Mouse (Mus musculus) urinary bladder, postnatal 4 days (tissue): ENCODE measurements around the gene Cdk14.
A peak's percentile ranks its signal among the peaks of the same experiment; 100 is the strongest.

Source experiments
- DNase-seq, 2 experiments: peaks; one replicate each; pipeline ENCODE4 v3.0.0; 2021 to 2022; ENCODE audit warnings: low spot score in 2 of 2

Cdk14 gene

DNA sequence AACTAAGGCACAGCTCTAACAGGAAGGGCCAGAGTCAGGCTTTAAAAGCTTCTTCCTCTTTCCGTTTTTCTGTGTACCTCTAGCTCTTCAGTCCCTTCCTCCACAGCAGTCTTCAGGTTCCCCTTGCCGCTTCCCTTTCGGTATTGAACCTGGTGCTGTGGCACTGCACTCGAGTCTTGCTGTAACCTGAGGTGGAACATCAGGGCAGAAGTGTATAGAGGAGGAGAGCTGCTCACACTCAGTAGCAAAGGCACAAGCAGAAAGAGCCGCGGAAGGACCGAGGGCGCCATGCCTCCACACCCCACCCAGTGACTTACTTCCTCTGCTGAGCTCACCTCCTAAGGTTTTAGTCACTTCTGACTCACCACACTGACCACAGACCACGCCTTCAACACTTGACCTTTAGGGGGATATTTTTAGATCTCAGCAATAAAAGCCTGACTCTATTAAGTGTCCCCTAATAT is at the start of gene Cdk14:
Gene Cdk14, minus strand, starts transcription at position 321 of the 464 bp plus-strand sequence.
- no peak for DNase-seq

DNA sequence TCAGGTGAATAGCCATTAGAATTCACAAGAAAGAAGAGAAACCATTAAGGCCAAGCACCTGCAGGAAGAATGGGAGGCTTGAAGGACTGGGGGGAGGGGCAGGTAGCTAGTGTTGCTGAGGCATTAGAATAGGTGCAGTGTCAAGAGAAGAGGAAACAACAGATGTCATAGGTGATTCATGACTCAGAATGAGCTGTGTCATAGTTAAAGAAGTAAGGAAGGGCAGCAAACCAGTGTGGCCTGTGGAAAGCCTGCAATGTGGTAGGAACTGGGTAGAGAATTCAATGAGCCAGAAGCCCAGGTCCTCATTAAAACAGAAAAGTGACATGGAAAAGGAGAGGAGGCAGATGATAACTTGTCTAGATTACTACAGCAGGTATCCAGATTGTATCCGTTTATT is 45.1 kb upstream of the Cdk14 start:
- no peak for DNase-seq

DNA sequence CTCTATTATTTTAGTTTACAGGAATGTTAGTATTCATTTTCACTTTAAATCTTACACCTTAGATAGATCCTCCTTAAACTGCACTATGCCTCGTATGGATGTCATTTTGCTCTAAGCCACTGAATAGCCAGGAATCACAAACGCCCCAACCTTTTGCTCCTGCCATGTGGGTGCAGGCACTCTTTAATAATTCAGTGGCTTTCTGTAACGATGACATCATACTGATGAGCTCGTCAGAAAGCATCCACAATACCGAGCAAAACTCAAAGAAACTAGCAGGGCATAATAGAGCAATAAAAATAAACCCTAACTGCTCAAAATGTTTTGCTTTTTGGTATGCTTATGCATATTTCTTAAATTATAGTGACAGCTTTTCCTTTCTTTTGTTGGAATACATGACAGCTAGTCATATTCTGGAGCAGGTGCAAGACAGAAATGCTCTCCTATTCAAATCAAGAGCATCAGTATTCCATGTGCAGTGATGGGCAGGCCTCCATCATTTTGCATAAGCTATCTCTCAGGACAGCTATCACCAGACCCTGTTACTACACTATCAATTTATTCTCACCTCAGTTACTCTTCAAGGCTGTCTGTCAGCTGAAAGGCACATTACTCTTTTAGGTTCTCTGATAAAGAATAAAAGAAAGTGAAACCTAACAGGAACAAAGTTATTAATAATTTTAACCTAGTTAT is 11.8 kb upstream of the Cdk14 start:
- DNase-seq: no peak

DNA sequence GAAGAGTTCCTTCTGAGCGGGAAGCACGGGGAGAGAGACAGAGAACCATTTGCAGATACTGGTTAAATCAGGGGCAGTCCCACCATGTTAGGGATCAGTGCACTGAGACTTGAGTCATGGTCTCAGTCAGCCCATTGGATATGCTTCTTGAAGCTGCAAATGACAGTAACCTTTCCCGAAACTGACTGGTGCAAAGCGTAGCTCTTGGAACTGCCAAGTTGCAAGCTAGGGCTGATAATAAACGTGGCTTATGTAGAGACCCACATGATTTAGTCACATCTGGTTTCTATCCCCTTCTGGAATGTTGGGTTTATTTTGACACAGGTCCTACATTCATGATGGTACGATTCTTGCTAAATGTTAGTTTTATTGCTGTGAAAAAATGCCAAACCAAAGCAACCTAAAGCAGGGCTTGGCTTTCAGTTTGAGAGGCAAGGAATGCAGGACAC is 3.6 kb upstream of the Cdk14 start:
- no peak for DNase-seq

DNA sequence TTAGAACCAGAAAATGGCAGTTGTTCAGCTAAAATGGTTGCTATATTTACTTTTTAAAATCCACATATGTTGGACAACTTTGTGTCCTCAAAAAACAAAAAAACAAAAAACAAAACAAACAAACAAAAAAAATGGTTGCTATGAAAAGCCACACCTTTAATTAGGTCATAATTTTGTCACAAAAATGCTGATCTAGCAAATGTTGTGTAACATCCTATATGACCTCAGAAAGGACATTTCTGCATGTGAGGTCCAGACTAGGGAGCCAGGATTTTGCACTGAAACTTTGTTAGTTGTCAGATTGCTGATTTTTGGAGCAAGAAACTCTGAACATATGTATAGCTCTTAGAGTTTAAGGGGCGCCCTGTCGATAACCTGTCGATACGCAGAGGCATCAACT is 3.0 kb upstream of the Cdk14 start:
- DNase-seq: no peak

DNA sequence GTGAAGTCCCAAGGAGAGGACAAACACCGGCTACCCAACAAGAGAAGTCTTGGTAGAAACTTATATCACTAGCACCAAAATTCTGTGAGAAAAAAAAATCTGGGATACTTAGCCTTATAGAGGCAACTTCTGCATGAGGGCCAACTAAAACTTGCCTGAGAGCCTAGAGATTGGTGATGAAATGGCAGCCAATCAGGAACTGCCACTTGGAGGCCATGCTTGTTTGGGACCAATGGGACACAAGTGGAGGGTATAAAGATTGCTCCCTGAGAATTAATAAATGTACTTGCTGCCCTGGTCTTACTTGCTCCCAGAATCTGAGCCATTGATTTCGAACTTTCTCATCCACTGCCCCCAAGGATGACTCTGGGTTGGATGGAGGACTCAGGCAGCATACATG is 1.3 kb upstream of the Cdk14 start:
- DNase-seq: no peak

DNA sequence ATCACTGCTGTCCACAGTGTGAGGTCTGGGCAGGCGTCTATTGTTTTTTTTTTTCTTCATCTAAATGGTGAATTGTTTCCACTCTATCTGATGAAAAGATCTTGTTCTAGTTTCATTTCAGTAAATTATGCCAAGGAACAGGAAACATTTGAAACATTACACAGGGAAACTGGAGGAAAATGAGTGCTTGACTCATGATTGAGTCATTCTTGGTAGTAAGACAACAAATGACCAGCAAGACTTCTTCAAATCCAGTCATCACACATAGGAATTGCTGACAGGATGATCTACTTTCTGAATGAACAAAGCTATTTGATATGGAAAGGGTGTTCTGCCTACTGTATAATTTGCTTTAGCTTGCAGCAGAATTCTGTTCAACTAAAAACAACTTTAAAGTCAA is 859 bp downstream of the Cdk14 start:
- no peak for DNase-seq

DNA sequence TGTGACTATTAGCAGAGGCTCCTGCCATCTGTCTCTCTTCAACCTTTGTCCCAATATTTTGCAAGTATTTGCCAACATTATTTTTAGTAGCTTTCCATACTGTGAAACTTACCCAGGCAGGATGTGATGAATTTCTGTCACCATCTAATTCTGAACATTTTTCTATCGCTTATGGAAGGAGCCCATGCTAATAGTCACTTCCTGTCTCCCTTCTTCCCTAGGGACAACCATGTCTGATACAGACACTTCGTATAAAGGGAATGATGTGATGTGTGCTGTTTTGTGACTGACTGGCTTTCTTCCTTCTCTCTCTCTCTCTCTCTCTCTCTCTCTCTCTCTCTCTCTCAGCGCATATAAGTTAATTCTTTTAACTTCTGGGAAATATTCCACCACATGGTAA is 5.3 kb downstream of the Cdk14 start:
- no peak for DNase-seq

DNA sequence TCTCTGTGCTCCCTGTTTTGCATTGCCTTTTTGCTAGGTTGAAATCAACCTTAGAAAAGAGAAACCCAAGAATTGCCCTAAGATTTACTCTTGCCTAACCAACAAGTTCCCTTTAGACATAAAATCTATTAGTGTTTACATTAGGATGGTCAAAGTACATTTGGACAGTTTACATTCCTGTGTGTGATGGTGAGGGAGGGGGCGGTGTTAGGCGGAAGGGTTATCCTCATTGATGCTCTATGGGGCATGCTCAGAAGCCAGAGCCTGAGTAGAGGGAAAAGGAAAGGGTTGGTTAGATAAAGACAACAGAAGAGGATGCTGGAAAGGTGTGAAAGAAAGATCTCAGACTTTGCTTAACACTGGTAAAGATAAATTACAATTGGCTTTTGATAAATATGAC is 8.2 kb downstream of the Cdk14 start:
- DNase-seq: no peak

DNA sequence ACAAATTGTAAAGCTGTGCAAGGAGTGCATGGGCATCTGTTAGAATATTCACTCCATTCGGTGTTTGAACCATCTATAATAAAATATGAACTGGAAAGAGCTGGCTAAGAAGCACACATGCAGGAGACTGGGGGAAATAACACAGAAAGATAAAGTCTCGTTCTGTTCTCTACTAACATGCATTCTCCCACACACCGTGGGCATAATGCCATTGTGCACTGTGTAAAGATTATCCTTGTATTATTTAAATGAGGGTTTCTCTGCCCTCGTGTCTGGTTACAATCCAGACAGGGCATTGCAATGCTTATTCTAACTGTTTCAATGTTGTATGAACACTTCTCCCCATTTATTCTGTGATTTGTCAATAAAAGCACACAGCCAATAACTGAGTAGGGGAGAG is 18.1 kb downstream of the Cdk14 start:
- no peak for DNase-seq

DNA sequence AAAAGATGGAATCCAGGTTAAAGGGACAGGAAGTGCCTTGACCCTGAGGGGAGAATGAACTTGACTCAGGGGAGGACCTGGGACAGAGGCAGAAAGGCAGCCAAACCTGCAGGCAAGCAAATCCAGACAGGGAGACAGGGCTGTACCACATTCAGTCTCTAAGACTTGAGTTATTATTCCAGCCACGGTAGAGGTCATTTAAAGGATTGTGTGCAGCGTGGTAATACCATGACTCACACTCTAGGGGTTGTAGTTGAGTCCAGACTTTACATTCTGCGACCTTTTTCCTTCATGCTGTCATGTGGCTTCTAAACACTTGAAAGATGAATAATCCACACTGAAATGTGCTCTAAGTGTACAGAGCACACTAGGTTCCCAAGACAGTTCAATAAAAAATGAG is 27.3 kb downstream of the Cdk14 start:
- no peak for DNase-seq

DNA sequence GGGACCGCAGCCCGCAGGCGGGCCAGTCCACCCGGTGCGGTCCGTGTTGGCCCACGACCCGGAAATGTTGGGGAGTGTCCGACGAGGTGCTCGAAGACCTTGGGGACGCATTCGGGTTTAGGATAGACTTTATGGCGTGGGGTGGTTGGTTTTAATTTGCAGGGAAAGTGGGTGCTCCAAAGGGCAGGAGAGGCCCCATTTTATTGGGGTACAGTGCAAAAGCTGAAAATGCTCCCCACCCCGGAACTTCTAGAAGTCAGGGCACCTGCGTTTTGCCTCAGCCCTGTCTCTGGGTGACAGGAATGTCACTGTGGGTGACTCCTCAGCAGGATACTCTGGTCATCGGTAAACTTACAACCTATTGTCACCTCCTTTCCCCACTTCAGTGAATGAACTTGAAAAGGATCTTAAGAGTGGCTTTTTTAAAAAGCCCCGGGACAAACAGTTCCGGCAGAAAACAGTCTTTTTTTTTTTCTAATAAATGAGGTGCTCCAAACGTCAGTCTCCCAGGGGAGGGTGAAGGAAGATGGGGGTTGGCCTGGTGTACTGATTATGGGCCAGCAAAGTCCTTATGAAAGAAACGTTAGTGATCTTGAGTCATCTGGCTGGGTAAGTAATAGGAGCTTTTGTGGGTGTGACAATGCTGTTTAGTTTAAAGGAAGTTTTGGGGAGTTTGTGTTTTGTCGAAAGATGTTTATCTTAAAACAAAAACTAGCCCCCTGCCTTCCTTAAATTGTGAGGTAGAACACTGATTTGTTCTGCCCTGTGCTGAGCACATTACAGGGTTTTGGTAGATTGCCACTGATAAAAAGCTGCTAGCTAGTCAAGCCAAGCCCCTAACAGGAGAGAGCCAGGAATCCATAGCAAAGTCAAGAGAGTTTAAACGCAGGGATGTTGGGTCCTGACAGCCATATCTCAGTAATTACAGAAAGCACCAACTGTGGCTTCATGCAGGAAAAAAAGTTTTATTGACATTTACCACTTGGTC is 39.1 kb downstream of the Cdk14 start:
- peak in 1 of 2 experiments; percentile 61 for DNase-seq

DNA sequence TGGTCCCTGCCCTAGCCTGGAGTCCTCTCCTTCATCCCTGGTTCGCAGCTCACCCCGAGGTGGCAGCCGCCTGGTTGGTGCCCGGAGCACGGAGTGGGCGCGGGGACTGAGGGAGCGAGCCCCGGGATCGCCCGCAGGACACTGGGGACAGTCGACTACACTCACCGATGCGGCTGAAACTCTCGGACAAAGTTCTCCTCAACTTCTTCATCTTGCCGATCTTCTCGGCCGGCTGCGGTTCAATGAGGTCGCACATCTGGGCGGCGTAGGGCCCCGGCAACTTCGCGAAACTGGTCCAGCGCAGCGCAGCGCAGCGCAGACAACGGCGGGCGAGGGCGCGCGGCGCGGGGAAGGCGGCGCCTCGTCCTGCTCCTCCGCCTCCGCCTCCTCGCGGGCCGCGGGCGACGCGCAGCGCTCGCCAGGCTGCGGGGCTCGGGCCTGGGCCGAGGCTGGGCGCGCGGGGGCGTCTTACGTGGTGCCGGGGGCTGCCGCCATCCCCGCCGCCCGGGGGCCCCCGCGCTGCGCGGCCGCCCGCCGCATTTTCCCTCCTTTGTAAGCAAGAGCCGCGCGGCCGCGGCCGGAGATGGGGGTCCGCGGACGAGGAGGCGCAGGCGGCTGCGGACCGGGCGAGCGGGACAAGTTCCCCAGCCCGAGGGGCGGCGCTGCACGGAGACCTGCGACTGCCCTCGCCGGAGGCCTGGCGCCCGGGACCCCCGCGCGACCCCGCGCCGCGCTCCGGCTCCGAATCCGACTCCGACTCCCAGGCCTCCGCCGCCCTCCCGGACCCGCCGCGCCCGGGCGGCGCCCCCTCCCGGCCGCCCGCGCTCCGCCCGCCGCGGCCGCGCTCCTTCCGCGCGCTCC is 40.0 kb downstream of the Cdk14 start:
- peak; percentile 62 for DNase-seq

DNA sequence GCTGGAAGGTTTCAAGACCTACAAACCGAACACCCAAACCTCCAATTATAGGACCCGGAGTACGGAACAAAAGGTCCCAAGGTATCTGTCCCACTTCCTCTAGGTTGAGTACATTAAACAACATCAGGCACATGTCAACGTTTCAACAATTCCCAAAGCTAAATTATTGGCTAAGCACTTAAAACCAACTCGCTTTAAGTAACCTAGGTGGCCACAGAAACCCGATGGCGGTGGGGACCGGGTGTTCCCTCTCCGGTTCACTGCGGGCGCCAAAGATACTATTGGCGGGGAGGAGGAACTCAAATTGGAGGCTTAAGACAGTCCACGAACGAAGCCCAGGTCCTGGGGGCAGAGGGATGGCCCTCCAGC is 40.6 kb downstream of the Cdk14 start:
- no peak for DNase-seq

DNA sequence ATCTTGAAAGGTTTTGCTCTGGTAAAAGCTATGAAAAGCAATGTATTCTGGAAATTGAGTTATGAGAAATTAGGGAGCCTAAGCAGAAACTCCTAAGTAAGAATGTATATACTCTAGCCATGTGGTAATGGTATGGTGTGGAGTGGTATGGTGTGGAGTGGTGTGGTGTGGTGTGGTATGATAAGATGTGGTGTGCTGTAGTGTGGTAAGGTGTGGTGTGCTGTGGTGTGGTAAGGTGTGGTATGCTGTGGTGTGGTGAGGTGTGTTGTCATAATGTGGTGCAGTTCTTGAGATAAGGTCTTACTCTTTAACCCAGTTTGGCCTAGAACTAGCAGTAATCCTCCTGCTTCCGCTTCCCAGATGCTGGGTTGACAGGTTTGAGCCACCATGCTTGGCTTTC is 45.7 kb downstream of the Cdk14 start:
- no peak for DNase-seq

DNA sequence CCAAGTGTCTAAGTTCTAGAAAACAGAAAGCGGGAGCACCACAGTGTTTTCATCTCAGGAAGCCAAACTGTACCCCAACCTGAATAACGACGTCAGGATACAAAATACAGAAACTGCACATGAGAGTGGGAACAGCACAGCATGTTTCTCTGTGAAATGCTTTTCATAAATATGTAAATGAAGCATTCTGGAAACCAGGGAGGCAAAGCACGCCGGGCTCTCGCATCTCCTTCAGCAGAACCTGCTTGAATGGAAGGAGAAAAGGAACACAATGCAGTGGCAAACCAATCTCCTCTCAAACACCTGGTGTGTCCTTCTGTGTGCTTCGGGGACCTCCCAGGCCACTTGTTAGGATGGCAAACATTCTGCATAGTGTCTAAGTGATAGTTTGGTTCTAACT is 46.6 kb downstream of the Cdk14 start:
- no peak for DNase-seq

DNA sequence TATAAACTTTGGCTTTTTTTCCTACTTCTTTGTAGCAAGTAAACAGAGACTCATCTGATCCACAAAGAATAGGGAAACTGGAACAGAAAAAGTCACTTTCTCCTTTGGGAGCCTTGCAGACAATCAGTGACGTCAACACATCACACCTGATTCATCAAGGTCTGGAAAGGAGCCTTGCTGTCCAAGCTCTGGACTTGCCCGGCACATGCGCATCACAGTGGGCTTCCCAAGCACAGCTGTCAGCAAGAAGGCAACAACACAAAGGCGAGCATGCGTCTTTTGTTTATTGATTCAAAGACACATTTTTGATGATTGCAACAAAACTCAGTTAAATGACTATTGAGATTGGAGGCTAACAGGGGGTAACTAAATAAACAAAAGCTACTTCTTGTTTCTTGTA is 47.2 kb downstream of the Cdk14 start:
- no peak for DNase-seq

DNA sequence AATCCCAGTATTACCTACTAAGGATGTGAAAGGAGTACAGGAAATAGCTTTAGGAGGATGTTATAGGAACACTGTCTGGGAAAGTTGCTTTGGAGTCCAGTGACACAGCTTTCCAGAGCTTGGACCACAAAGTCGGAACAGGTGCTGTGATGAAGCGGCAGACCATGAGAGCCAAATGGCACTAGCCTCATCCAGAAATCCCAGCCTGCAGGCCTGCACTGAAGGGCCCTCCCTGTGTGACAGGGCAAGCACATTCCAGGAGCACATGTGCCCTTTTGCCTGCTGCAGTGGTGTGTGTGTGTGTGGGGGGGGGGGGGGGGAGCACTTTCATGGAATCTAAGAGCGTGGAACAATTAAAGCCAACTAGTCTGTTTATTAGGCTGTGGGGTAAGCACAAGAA is 47.8 kb downstream of the Cdk14 start:
- no peak for DNase-seq

DNA sequence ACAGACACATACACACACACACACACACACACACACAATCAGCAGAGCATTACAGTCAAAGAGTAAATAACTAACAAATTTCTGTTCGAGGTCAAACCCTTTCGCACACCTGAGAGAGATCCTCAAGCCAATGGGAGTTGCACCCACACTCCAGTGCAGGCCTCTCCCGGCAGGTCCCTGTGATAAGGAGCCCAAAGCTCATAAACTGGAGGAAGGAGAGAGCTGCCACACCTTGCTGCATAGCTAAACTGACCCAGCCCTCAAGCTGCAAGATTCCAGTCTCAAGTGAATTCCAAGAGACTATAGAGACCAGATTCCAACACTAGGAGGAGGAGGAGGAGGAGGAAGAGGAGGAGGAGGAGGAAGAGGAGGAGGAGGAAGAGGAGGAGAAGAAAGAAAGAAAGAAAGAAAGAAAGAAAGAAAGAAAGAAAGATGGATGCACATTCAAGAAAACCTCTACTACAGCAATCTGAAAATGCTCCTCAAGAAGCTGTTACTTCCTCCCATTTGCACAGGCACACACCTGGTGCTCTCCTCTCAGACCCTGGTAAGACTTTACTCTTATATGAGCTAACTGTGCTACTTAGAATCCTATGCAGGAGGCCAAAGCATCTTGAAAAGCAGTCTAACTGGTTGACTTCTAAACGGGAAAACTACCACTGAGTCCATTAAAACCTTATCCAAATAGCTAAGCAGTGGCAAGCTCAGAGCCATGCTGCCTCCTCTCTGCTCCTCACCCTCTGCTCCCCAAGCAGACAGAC is 49.6 kb downstream of the Cdk14 start:
- no peak for DNase-seq

DNA sequence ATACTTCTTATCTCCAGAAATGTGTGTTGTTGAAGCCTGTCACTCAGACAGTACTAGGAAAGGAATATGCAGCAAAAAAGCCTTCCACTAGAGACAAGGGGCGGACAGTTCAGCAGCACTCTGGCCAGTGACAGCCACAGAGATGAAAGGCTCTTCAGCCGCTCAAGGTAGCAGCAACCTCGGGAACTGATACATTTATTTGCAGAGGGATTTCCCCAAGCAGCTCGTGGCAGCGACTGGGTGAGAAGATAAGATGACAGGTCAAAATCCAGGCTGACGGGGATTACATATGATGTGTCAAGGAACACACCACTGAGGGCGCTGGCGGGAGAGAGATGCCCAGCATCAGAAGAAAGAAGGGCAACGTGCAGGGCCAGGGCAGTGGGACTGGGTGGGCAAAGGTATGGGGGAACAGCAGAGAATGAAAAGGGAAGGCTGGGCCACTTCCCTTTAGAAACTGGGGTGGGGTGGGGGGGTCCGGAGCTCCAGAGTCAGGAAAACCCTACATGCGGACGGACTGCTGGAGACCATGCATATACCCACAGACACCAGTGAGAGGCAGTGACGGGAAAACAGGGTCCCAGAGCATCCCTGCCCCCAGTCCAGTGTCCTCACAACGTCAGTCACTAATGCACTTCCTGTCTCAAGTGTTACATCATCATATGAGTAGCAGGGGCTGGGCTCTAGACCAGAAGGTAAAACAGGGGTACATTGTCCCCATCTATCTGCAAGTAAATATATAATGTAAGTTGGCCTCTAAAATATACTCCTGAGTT is 51.5 kb downstream of the Cdk14 start:
- no peak for DNase-seq
